8 mouse cellular contexts compared by ENCODE assay signal in the genomic region with DNA sequence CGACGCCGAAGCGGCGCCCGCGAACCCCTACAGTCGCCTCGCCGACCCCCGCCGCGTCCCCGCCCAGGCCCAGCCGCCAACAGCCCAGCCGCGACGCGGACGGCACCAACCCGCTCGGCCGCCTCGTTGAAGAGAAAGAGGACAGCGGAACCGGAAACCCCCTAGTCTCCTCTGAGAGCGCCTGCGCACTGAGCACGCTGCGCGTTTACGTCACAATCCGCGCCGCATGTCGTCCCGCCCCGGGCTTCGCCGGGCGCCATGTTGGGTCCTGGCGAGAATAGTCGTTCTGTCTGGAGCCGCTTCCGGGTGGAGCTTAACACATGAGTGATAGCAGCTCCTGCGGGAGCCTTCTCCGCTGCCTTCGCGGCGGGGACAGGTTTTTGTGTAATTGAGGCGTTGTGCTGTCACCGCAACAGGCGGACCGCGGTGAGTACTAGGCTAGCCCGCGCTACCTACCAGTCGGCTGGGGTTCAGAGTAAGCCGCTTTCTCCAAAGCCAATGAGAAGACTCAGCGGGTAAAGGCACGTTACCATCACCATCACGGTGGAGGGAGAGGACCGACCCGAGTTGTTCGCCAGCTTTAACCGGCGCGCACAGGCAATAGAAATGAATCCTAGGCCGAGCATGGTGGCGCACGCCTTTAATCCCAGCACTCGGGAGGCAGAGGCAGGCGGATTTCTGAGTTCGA. TPM values are rescaled to one million over a fixed set of nuclear protein-coding genes. Genes with fewer than 3 reads are reported as not detected.
DNase-seq lines count a peak whose midpoint lies in the region; ATAC-seq and TF ChIP-seq lines count a peak whose summit lies in the region.

Uba52 (minus strand) TSS at position 574 of the 688 bp plus-strand sequence.

- 1% methylated on average over 73 of the region's 74 CpGs for WGBS in heart, embryonic 10.5 days
- under 1% methylated on average over 74 of the region's 74 CpGs for WGBS in kidney, embryonic 16.5 days
- whole genome bisulfite sequencing in liver, adult 2 months = under 1% methylated on average over 68 of the region's 74 CpGs

- no peaks in the 10 kb centered on the region for H3K27me3 ChIP-seq in heart, embryonic 10.5 days (ENCODE audit: insufficient read depth, poor library complexity, severe bottlenecking)
- H3K27me3 ChIP-seq in kidney, embryonic 16.5 days (ENCODE audit: insufficient read depth, low read length) = no peaks in the 10 kb centered on the region
- H3K27me3 ChIP-seq in liver, adult 2 months (ENCODE audit: control insufficient read depth, insufficient read depth, low read length) = no peaks in the 10 kb centered on the region
- no peaks in the 10 kb centered on the region for H3K27me3 ChIP-seq in myocyte (ENCODE audit: control insufficient read depth, insufficient read depth, insufficient read length)
- no peaks in the 10 kb centered on the region for H3K27me3 ChIP-seq in splenic B cell, adult 2 months (ENCODE audit: control insufficient read depth, insufficient read depth, low read length, poor library complexity, severe bottlenecking)

- H3K9me3 ChIP-seq in heart, embryonic 10.5 days = no peaks in the 10 kb centered on the region
- H3K9me3 ChIP-seq in kidney, embryonic 16.5 days (ENCODE audit: low read length) = no peaks in the 10 kb centered on the region

- peak; percentile 97 for DNase-seq in A20 (ENCODE audit: low read depth, low spot score)
- peak; percentile 98 for DNase-seq in heart, embryonic 10.5 days (ENCODE audit: low spot score)
- peak; percentile 85 for DNase-seq in liver, adult 2 months (ENCODE audit: extremely low read depth, low read depth, low spot score)
- DNase-seq in splenic B cell, adult 2 months (ENCODE audit: low read depth, low spot score) = peak; percentile 98

- H3K4me3 ChIP-seq in bone marrow macrophage, adult 2 months (ENCODE audit: insufficient read depth, low read length) = peak within 1 kb of the TSS; percentile 97
- H3K4me3 ChIP-seq in embryonic fibroblast, embryonic 13.5 days (ENCODE audit: insufficient read depth, low read length) = peak within 1 kb of the TSS; percentile 98
- peak within 1 kb of the TSS; percentile 78 for H3K4me3 ChIP-seq in heart, embryonic 10.5 days
- H3K4me3 ChIP-seq in kidney, embryonic 16.5 days (ENCODE audit: low read length) = peak within 1 kb of the TSS; percentile 99
- H3K4me3 ChIP-seq in liver, adult 2 months (ENCODE audit: insufficient read depth, low read depth, low read length) = peak within 1 kb of the TSS; percentile 96
- H3K4me3 ChIP-seq in myocyte = peak within 1 kb of the TSS; percentile 93

- H3K4me1 ChIP-seq in bone marrow macrophage, adult 2 months (ENCODE audit: control insufficient read depth, insufficient read depth, low read length) = peaks cover 23% of the 10 kb centered on the region
- no peaks in the 10 kb centered on the region for H3K4me1 ChIP-seq in embryonic fibroblast, embryonic 13.5 days (ENCODE audit: control insufficient read depth, insufficient read depth, low read length)
- H3K4me1 ChIP-seq in heart, embryonic 10.5 days = peaks cover 28% of the 10 kb centered on the region
- H3K4me1 ChIP-seq in kidney, embryonic 16.5 days (ENCODE audit: insufficient read depth, low read length) = peaks cover 29% of the 10 kb centered on the region
- peaks cover 21% of the 10 kb centered on the region for H3K4me1 ChIP-seq in liver, adult 2 months (ENCODE audit: control insufficient read depth, insufficient read depth, low read length)

- H3K79me2 ChIP-seq in liver, adult 2 months (ENCODE audit: control insufficient read depth, insufficient read depth, low read length) = peaks cover 25% of the 10 kb centered on the region; the same call in 1 of the 2 replicates
- H3K79me2 ChIP-seq in myocyte (ENCODE audit: control insufficient read depth, insufficient read depth) = peaks cover 42% of the 10 kb centered on the region

- TF ChIP-seq POLR2A in bone marrow macrophage, adult 2 months (IDR thresholded peaks at IDR 0.05; ENCODE audit: borderline replicate concordance, low read depth, low read length) = peak; percentile 23; the same call in 1 of the 2 replicates
- peak; percentile 86 for TF ChIP-seq POLR2A in embryonic fibroblast, embryonic 13.5 days (IDR thresholded peaks at IDR 0.05; ENCODE audit: low read depth, low read length)
- peak; percentile 80 for TF ChIP-seq POLR2A in liver, adult 2 months (IDR thresholded peaks at IDR 0.05; ENCODE audit: extremely low read depth, insufficient read depth, low read length)
- TF ChIP-seq POLR2A in myocyte (IDR thresholded peaks at IDR 0.05; ENCODE audit: insufficient read length, low read depth) = peak; percentile 97

- peak within 1 kb of the TSS; percentile 97 for H3K4me2 ChIP-seq in kidney, embryonic 16.5 days (replicated peaks; ENCODE audit: low read depth, low read length)
- H3K4me2 ChIP-seq in myocyte (ENCODE audit: low read depth) = peak within 1 kb of the TSS; percentile 97

- H3K27ac ChIP-seq in bone marrow macrophage, adult 2 months (ENCODE audit: insufficient read depth, low read depth, low read length) = peak within 1 kb of the TSS; percentile 94
- H3K27ac ChIP-seq in embryonic fibroblast, embryonic 13.5 days (ENCODE audit: insufficient read depth, low read length) = peak within 1 kb of the TSS; percentile 94
- peak within 1 kb of the TSS; percentile 92 for H3K27ac ChIP-seq in heart, embryonic 10.5 days
- peak within 1 kb of the TSS; percentile 99 for H3K27ac ChIP-seq in kidney, embryonic 16.5 days (ENCODE audit: low read length)
- peak within 1 kb of the TSS; percentile 92 for H3K27ac ChIP-seq in liver, adult 2 months (replicated peaks; ENCODE audit: insufficient read depth, low read depth, low read length)

- peaks cover 56% of the 10 kb centered on the region for H3K36me3 ChIP-seq in heart, embryonic 10.5 days
- H3K36me3 ChIP-seq in kidney, embryonic 16.5 days (ENCODE audit: insufficient read depth, low read length) = peaks cover 26% of the 10 kb centered on the region
- peaks cover 12% of the 10 kb centered on the region for H3K36me3 ChIP-seq in liver, adult 2 months (ENCODE audit: control insufficient read depth, insufficient read depth, low read length)
- peaks cover 10% of the 10 kb centered on the region for H3K36me3 ChIP-seq in myocyte (ENCODE audit: control insufficient read depth, insufficient read depth)
- H3K36me3 ChIP-seq in splenic B cell, adult 2 months (ENCODE audit: control insufficient read depth, insufficient read depth, low read length, poor library complexity, severe bottlenecking) = peaks cover 4% of the 10 kb centered on the region

- no peak for TF ChIP-seq CTCF in bone marrow macrophage, adult 2 months (IDR thresholded peaks at IDR 0.05; ENCODE audit: low read depth, low read length)
- TF ChIP-seq CTCF in embryonic fibroblast, embryonic 13.5 days (IDR thresholded peaks at IDR 0.05; ENCODE audit: borderline replicate concordance, insufficient read depth, low read length) = no peak
- TF ChIP-seq CTCF in liver, adult 2 months (IDR thresholded peaks at IDR 0.05; ENCODE audit: low read depth, low read length) = no peak

- peak within 1 kb of the TSS; percentile 99 for H3K9ac ChIP-seq in kidney, embryonic 16.5 days (replicated peaks; ENCODE audit: low read length)
- H3K9ac ChIP-seq in liver, adult 2 months (ENCODE audit: low read depth, low read length) = peak within 1 kb of the TSS; percentile 95

- H3ac ChIP-seq in myocyte (ENCODE audit: control insufficient read depth, insufficient read length) = peak within 1 kb of the TSS; percentile 84

- peak; percentile 81 for ATAC-seq in kidney, embryonic 16.5 days (ENCODE audit: low FRiP score, low TSS enrichment)

TF ChIP-seq in myocyte, 11 proteins besides CTCF, POLR2A, EP300 and RAD21:
- peak in 1 of 3 experiments; percentile 21 for TF ChIP-seq MYOG (IDR thresholded peaks at IDR 0.05; ENCODE audit: control insufficient read depth in 1 of 3, insufficient read depth in 1 of 3, insufficient read length in 2 of 3, low read depth in 2 of 3)
- TF ChIP-seq E2F4 (IDR thresholded peaks at IDR 0.05; ENCODE audit: insufficient read depth) = peak; percentile 3
- TF ChIP-seq REST (IDR thresholded peaks at IDR 0.05; ENCODE audit: insufficient read depth, insufficient read length) = no peak
- TF ChIP-seq SRF (IDR thresholded peaks at IDR 0.05; ENCODE audit: control insufficient read depth, insufficient read length, low read depth) = peak; percentile 15
- TF ChIP-seq MYOD1 (IDR thresholded peaks at IDR 0.05; ENCODE audit: control insufficient read depth in 1 of 3, insufficient read length in 2 of 3, low read depth in 2 of 3) = peak in 2 of 3 experiments; percentile 13 to 26
- TF ChIP-seq TCF12 (IDR thresholded peaks at IDR 0.05; ENCODE audit: insufficient read depth, poor library complexity, severe bottlenecking) = no peak
- TF ChIP-seq USF1 (IDR thresholded peaks at IDR 0.05; ENCODE audit: low read depth) = no peak
- TF ChIP-seq MAX (IDR thresholded peaks at IDR 0.05; ENCODE audit: low read depth) = no peak
- TF ChIP-seq POLR2AphosphoS2 (IDR thresholded peaks at IDR 0.05; ENCODE audit: insufficient read length, low read depth) = peak; percentile 85
- no peak for TF ChIP-seq CEBPB (IDR thresholded peaks at IDR 0.05; ENCODE audit: insufficient read depth, poor library complexity, severe bottlenecking)

RNA-seq across cellular contexts. Expression of gene Uba52, which starts in this region (rescaled TPM):
- polyA plus RNA-seq in bone marrow macrophage, adult 2 months (2012; ENCODE audit: insufficient read depth, insufficient read length, missing spikeins) = 825 and 873 TPM in 2 replicates
- 547 and 589 TPM in 2 replicates for polyA plus RNA-seq in embryonic fibroblast, embryonic 13.5 days (2011; ENCODE audit: insufficient read length, low read depth, missing spikeins)
- polyA plus RNA-seq in heart, embryonic 10.5 days (2016; fragmentation: Nextera tagmentation; extraction: Ambion mirVana) = 751 and 801 TPM in 2 replicates
- 869 and 882 TPM in 2 replicates for polyA plus RNA-seq in kidney, embryonic 16.5 days (2015; fragmentation: Nextera tagmentation; extraction: Ambion mirVana)
- 750 and 1,062 TPM in 2 replicates for total RNA-seq in liver, adult 2 months (2014; rRNA removed)
- polyA plus RNA-seq in liver, adult 2 months (2012; rRNA removed) = 596 and 770 TPM in 2 replicates
- 2,253 TPM for polyA plus RNA-seq in myocyte (2012; fragmentation: generic; extraction: Trizol)

Comparison
In these comparisons a context has a peak if more than half of its experiments do, and no peak if none do; other contexts are left out.
1. Peak in every context shown above with its lines: DNase-seq, ATAC-seq, H3K4me3 ChIP-seq and H3K27ac ChIP-seq.
2. POLR2A ChIP-seq: peak in every context shown above with its lines; median percentile 97 in myocyte; 86 in embryonic fibroblast, embryonic 13.5 days; 80 in liver, adult 2 months; 23 in bone marrow macrophage, adult 2 months.